Mouse (Mus musculus): Measurements from ENCODE around the gene Dcps.

GRCm38 (mm10) chr9:35176124-35176659 is 331 bp upstream of the Dcps start:
- TF ChIP-seq POLR2A (IDR thresholded peaks at IDR 0.05; ENCODE audit: extremely low read depth, insufficient read depth, low read length), result no peak
- TF ChIP-seq CTCF (IDR thresholded peaks at IDR 0.05; ENCODE audit: low read depth, low read length), result no peak

Data from liver, adult 2 months (tissue).